Mouse (Mus musculus) testis, postnatal 10 days (tissue): Measurements from ENCODE around the gene Gnat1.

ENCODE experiments used
- DNase-seq: peaks from one replicate; pipeline ENCODE4 v3.0.0; 2021; ENCODE audit warnings: low spot score

Gnat1 gene

GRCm38 (mm10) chr9:107674609-107675429 lies 4.7 kb downstream of the Gnat1 start:
- DNase-seq, result no peak

DNA sequence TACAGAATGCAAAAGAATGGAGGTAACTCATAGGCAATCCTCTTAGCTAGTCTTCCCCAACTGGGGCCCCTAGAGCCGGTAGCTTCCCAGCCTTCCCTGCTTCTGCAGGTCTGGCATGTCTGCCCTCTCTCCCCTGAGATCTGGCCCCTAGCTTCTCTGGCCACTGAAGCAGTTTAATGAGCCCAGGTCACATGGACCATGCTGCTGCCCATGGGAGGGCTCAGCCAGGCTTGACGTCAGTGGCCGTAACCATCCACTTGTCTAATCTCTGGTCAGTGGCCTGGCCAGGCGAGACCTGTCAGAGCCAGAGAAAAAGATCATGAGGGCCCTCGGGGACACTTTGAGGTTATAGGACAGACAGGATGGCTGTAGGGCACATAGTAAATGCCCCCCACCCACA lies 9.3 kb downstream of the Gnat1 start:
- no peak for DNase-seq

DNA sequence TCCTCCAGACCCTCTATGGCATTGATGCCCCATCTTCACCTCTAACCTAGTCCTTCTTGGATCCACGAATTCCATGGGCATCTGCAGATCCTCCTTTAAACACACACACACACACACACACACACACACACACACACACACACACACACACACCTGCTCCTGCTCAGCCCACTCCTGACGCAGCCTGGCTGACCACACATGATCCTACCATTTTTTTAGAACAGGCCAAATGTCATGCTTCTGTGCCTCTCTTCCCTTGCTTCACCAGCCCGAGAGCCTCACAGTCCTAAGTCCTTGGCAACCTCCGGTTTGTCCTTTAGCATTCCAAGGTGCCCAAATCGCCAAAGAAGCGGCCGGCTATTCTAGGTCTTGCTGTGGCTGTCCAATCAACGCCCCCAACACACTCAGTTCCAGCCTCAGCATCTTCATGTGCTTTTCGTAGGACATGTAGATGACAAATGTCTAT lies 10.0 kb downstream of the Gnat1 start, which contains the start of gene Slc38a3:
Slc38a3 (minus strand) TSS at position 51 of the 466 bp plus-strand sequence.
- no peak for DNase-seq

GRCm38 (mm10) chr9:107668916-107669315 lies 10.6 kb downstream of the Gnat1 start:
- no peak for DNase-seq

DNA sequence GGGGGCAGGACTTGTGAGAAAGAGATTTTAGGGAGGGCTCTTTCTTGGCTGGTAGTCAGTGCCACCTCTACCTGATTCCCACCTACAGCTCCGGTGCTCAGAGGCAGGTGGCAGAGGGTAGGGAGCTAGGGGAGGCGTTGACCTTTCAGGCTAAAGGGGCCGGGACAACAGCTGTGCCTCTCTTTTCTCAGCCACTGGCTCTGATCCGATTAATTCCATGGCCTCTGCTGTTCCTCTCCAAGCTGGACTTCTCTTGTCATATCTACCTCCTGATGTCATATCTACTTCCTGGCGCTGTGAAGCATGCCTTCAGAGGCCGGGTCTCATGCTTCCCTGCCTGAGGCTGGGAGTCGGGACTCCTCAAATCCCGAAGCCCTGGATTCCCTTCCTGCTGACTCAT lies 11.5 kb downstream of the Gnat1 start:
- no peak for DNase-seq

- peak; percentile 72 for DNase-seq
These were observed 12.3 kb downstream of the Gnat1 start for GRCm38 (mm10) chr9:107667219-107667618.

DNA sequence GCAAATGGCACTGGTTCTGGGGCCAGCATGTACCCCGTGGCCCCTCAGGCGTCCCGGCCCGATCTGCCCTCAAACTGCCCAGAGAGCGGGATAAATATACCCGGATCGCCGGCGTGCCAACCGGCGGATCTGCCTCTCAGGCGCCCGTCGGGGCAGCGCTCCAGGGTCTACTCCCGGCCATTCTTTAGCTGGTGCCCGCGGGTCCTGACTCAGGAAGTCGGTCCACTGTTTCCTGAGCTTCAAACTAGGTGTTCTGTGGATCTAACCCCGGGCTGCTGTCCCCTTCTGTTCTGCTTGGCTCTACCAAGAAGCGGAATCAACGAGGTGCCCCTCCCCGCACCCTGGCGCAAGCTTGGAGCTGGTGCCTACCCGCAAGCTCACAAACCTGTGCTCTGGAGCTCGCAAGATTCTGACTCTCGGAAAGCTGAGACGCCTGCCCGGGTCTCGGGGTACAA lies 12.7 kb downstream of the Gnat1 start:
- DNase-seq, result no peak

DNA sequence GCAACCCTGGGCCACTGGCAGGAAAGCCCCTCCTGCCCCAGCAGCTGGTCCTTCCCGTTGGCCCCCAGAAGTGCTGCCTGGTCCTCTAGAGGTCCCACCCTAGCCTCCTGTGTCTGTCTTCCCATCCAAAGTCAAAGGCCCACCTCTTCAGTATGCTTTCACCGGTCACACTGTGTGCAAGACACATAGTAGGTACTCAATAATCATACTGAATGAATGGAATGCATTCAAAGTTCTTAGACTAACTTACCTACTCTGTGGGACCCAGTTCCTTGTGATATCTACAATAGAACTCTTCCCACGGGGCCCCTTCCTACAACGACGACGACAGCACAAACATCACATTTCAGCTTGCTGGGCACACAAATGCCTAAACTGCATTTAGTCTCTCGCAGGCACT lies 14.2 kb downstream of the Gnat1 start:
- no peak for DNase-seq

- no peak for DNase-seq
These were observed 16.0 kb downstream of the Gnat1 start for GRCm38 (mm10) chr9:107663525-107663924.

GRCm38 (mm10) chr9:107662342-107662741 lies 17.2 kb downstream of the Gnat1 start:
- DNase-seq, result no peak

DNA sequence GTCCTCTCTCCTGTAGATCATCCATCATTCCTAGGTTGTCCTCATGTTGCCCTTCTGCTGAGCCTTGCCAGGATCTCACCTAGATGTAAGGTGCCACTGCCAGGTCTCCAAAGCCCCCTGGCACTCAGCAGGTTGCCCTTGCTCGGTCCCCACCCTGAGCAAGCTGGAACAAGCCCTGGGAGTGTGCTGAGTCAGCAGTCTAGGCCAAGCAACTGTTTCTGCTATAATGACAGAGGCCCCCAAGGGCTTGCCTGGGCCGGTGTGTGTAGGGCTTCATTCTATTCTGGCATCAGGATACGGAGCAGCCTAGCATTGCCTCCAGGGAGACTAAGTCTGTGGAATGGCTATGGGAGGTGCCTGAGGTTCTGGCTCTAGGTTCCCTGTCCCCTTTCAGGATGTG lies 18.7 kb downstream of the Gnat1 start:
- DNase-seq, result no peak

GRCm38 (mm10) chr9:107659961-107660360 lies 19.6 kb downstream of the Gnat1 start:
- DNase-seq, result no peak

GRCm38 (mm10) chr9:107659551-107659950 lies 20.0 kb downstream of the Gnat1 start:
- DNase-seq, result no peak

DNA sequence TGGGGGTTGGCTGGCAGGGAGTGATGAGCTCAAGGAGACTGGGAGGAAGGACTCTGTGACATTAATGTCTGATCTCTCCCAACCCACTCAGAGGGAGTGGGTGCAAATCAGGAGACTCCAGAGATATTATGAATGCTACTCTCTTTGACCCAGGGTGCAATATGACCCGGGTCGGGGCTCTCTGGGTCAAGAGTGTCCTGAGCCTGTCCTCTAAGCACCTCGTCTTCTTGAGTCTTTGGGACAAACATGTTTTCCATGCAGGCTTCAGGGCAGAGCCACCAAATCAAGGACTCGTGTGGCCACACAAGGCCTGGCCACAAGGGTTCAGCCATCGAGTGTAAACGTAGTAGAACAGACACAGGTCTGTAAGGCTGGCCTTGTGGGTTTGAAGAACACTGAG lies 21.4 kb downstream of the Gnat1 start:
- no peak for DNase-seq

DNA sequence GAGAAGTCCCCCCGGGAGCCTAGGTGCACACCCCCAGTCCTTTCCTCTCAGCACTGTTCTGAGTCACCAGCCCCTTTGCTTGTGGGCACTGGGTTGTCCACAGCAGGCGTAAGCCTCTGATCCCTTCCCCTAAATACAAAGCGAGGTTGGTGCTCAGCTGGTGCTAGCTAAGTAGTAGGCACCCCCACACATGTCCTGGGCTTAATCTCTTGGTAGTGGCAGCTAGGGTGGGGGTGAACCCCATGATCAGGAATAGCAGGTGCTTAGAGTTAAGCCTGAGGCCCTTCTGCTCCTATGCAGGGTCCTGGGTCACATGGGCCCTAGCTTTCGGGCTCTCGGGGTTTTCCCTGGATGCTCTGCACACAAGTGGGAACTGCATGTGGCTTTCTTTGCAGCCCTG lies 22.4 kb downstream of the Gnat1 start:
- no peak for DNase-seq

- no peak for DNase-seq
These were observed 24.9 kb downstream of the Gnat1 start for GRCm38 (mm10) chr9:107654585-107654984.

DNA sequence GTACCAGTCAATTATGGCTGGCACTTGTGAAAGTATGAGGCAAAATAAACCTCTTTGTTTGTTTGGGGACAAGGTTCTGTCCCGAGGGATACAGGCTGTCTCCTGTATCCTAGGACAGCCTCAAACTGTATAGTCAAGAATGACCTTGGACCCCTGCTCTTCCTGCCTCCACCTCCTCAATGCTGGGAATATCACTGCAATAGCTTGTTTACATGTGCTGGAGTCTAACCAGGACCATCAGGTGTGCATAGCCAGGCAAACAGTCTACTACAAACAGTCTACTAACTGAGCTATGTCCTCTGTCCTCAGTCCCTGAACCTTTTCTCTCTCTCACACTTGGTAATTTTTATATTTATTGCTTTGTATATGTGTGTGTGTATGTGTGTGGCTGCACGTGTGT lies 26.0 kb downstream of the Gnat1 start:
- DNase-seq, result no peak

- no peak for DNase-seq
These were observed 28.6 kb downstream of the Gnat1 start for GRCm38 (mm10) chr9:107650708-107651481.

- no peak for DNase-seq
These were observed 29.3 kb downstream of the Gnat1 start for GRCm38 (mm10) chr9:107650225-107650624.

GRCm38 (mm10) chr9:107648767-107649166 lies 30.7 kb downstream of the Gnat1 start:
- no peak for DNase-seq

DNA sequence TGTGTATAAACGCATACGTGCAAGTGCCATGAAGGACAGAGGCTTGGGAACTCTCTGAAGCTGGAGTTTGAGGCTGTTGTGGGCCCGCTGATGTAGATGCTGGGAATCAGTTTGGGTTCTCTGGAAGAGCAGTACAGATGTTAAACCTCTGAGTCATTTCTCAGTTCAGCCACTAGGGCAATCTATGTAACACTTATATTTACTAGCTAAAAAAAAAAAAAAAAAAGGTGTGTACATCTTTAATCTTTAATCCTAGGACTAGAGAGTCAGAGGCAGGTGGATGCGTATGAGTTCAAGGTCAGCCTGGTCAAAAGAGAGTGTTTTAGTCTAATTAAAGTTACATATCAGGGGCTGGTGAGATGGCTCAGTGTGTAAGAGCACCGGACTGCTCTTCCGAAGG lies 32.5 kb downstream of the Gnat1 start:
- no peak for DNase-seq

GRCm38 (mm10) chr9:107645577-107645976 lies 33.9 kb downstream of the Gnat1 start:
- DNase-seq, result peak; percentile 88

- DNase-seq, result no peak
These were observed 34.4 kb downstream of the Gnat1 start for GRCm38 (mm10) chr9:107645153-107645510.
